Mouse (Mus musculus) layer of hippocampus, adult 11-12 months (tissue): ENCODE measurements at regions not wholly inside any gene's neighbourhood (a gene's known extent, or its start where the extent isn't known, plus 50 kb on each side); places are given as distances from the start of the nearest gene placed in this dataset.

Source experiments
- DNase-seq: peaks from one replicate; pipeline ENCODE4 v3.0.0; 2022; ENCODE audit warnings: low spot score

- DNase-seq, result no peak
Observed at GRCm38 (mm10) chr13:52015496-52015895, 169.0 kb downstream of the Gadd45g start.

- DNase-seq, result no peak
Observed at GRCm38 (mm10) chr13:52017598-52018190, 171.2 kb downstream of the Gadd45g start.

GRCm38 (mm10) chr13:52019647-52020046 is 173.2 kb downstream of the Gadd45g start:
- DNase-seq, result peak; percentile 24

GRCm38 (mm10) chr13:52021150-52021549 is 174.7 kb downstream of the Gadd45g start:
- DNase-seq, result no peak

- DNase-seq, result no peak
Observed at GRCm38 (mm10) chr13:52021828-52022227, 175.3 kb downstream of the Gadd45g start.

- no peak for DNase-seq
Observed at GRCm38 (mm10) chr13:52022529-52022928, 176.1 kb downstream of the Gadd45g start.

- DNase-seq, result no peak
Observed at GRCm38 (mm10) chr13:52024349-52024748, 177.9 kb downstream of the Gadd45g start.

- no peak for DNase-seq
Observed at GRCm38 (mm10) chr13:52024832-52025481, 178.5 kb downstream of the Gadd45g start.

GRCm38 (mm10) chr13:52025482-52025848 is 179.0 kb downstream of the Gadd45g start:
- no peak for DNase-seq

GRCm38 (mm10) chr13:52026291-52026690 is 179.8 kb downstream of the Gadd45g start:
- no peak for DNase-seq

GRCm38 (mm10) chr13:52029868-52030422 is 183.5 kb downstream of the Gadd45g start:
- no peak for DNase-seq

- DNase-seq, result no peak
Observed at GRCm38 (mm10) chr13:52031465-52031864, 185.0 kb downstream of the Gadd45g start.

GRCm38 (mm10) chr13:52035731-52036130 is 189.3 kb downstream of the Gadd45g start:
- DNase-seq, result no peak

GRCm38 (mm10) chr13:52036351-52036750 is 189.9 kb downstream of the Gadd45g start:
- no peak for DNase-seq

- no peak for DNase-seq
Observed at GRCm38 (mm10) chr13:52037218-52037617, 190.7 kb downstream of the Gadd45g start.

- DNase-seq, result peak; percentile 41
Observed at GRCm38 (mm10) chr13:52041467-52042421, 195.3 kb downstream of the Gadd45g start.

GRCm38 (mm10) chr13:52042867-52043266 is 196.4 kb downstream of the Gadd45g start:
- DNase-seq, result no peak

GRCm38 (mm10) chr13:52043916-52044315 is 197.4 kb downstream of the Gadd45g start:
- no peak for DNase-seq

- DNase-seq, result no peak
Observed at GRCm38 (mm10) chr13:52045349-52045748, 198.9 kb downstream of the Gadd45g start.

GRCm38 (mm10) chr13:52046020-52046419 is 199.5 kb downstream of the Gadd45g start:
- no peak for DNase-seq

GRCm38 (mm10) chr13:52046700-52047099 is 200.2 kb downstream of the Gadd45g start:
- DNase-seq, result no peak

GRCm38 (mm10) chr13:52047937-52048336 is 201.5 kb downstream of the Gadd45g start:
- DNase-seq, result no peak
